Mouse (Mus musculus) hindbrain, embryonic 12.5 days (tissue): ENCODE results near the gene Olfr433. TPM values are rescaled to one million over a fixed set of nuclear protein-coding genes. Genes with fewer than 3 reads are reported as not detected.

Experiments
- ATAC-seq: fragments of 200-750 bp; cut with Nextera tagmentation; 2 replicates; pipeline ENCODE4 v1.8.0; 2017; ENCODE audit warnings: moderate TSS enrichment; ENCODE audit not compliant: low FRiP score
- H3K27ac ChIP-seq: fragments of 300-500 bp; sonication (generic); 2 replicates; pipeline ENCODE4 v1.5.1; 2016; ENCODE audit warnings: mild to moderate bottlenecking
- H3K27me3 ChIP-seq: fragments of 300-500 bp; sonication (generic); 2 replicates; pipeline ENCODE4 v1.6.1; 2016; ENCODE audit warnings: mild to moderate bottlenecking
- H3K36me3 ChIP-seq: fragments of 300-500 bp; sonication (generic); 2 replicates; pipeline ENCODE4 v1.6.1; 2016; ENCODE audit warnings: mild to moderate bottlenecking
- H3K4me1 ChIP-seq: fragments of 300-500 bp; sonication (generic); 2 replicates; pipeline ENCODE4 v1.6.1; 2016
- H3K4me2 ChIP-seq: fragments of 300-500 bp; sonication (generic); replicated peaks from 2 replicates; pipeline ENCODE4 v1.6.1; 2016; ENCODE audit warnings: mild to moderate bottlenecking
- H3K4me3 ChIP-seq: fragments of 300-500 bp; sonication (generic); 2 replicates; pipeline ENCODE4 v1.5.1; 2016; ENCODE audit warnings: mild to moderate bottlenecking
- H3K9ac ChIP-seq: fragments of 300-500 bp; sonication (generic); 2 replicates; pipeline ENCODE4 v1.6.1; 2016; ENCODE audit warnings: mild to moderate bottlenecking, moderate library complexity
- H3K9me3 ChIP-seq: fragments of 300-500 bp; sonication (generic); replicated peaks from 2 replicates; pipeline ENCODE4 v1.6.1; 2016; ENCODE audit warnings: mild to moderate bottlenecking
- WGBS: fragments of 180-500 bp; shearing (Covaris S2); methylation state at CpG from one replicate; pipeline ENCODE4 v1.1.7; 2016; 5-methylcytosine and 5-hydroxymethylcytosine counted together
- polyA plus RNA-seq: library from polyadenylated mRNA; unstranded; fragments of >200 nt; fragmentation: Nextera tagmentation; extraction: Ambion mirVana; gene quantifications from 2 replicates; pipeline ENCODE4 v1.2.1, GENCODE M21; 2016

The Olfr433 gene
- polyA plus RNA-seq, 1 experiment from 2014 or later, result not detected

DNA sequence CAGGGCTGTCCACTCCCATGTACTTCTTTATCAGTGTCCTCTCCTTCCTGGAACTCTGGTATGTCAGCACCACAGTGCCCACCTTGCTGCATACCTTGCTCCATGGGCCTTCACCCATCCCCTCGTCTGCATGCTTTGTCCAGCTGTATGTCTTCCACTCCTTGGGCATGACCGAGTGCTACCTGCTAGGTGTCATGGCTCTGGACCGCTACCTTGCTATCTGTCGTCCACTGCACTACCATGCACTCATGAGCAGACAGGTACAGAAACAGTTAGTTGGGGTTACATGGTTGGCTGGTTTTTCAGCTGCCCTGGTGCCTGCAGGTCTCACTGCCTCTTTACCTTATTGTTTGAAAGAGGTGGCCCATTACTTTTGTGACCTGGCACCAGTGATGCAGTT lies 10.0 kb downstream of the Olfr433 start:
- no peak for ATAC-seq
- no peaks in the 10 kb centered on the region for H3K36me3 ChIP-seq
- H3K9me3 ChIP-seq, result no peaks in the 10 kb centered on the region
- no peak overlapping the region for H3K4me3 ChIP-seq
- 87% methylated on average over 4 of the region's 4 CpGs for WGBS
- H3K9ac ChIP-seq, result no peak overlapping the region
- H3K4me1 ChIP-seq, result no peaks in the 10 kb centered on the region
- no peak overlapping the region for H3K27ac ChIP-seq
- no peak overlapping the region for H3K4me2 ChIP-seq
- no peaks in the 10 kb centered on the region for H3K27me3 ChIP-seq

DNA sequence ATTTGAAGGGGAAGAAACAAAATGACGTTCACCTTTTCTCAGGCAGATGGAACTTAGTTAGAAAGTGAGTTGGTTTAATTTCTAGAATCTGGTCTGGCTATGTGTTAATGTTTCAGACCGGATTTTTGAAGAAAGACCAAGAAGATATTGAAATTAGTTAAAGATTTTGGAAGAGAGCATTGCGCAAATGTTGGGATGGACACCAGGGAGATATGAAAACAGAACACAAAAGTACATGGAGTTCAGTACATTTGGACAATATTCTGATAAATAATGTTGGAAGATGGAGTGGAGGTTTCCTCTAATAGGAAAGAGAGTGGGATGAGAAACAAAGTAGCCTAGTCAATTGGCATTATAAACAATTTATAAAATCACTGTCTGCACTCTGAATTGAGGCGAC lies 11.0 kb downstream of the Olfr433 start:
- no peaks in the 10 kb centered on the region for H3K27me3 ChIP-seq
- H3K27ac ChIP-seq, result no peak overlapping the region
- H3K4me3 ChIP-seq, result no peak overlapping the region
- H3K9me3 ChIP-seq, result no peaks in the 10 kb centered on the region
- no peaks in the 10 kb centered on the region for H3K36me3 ChIP-seq
- ATAC-seq, result no peak
- H3K4me1 ChIP-seq, result no peaks in the 10 kb centered on the region
- WGBS, result 93% methylated on average over 4 of the region's 4 CpGs
- H3K9ac ChIP-seq, result no peak overlapping the region
- H3K4me2 ChIP-seq, result no peak overlapping the region

DNA sequence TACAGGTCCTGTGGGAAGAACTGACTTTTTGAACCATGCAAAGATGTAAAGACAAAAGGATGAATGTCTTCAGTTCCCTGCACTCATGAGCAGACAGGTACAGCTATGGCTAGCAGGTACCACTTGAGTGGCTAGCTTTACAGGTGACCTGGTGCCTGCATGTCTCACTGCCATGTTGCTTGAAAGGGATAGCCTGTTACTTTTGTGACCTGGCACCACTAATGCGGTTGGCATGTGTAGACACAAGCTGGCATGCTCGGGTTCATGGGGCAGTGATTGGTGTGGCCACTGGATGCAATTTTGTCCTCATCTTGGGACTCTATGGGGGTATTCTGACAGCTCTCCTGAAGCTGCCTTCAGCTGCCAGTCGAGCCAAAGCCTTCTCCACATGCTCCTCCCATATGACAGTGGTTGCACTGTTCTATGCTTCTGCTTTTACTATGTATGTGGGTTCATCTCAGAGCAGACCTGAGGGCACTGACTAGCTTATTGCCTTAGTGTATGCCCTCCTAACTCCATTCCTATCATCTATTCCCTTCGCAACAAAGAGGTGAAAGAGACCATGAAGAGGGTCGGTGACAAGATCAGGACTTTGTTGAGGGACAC lies 11.5 kb downstream of the Olfr433 start:
- Histone ChIP-seq H3K4me3 (no peak overlapping the region), H3K36me3 (no peaks in the 10 kb centered on the region), H3K4me1 (no peaks in the 10 kb centered on the region), H3K4me2 (no peak overlapping the region), H3K27ac (no peak overlapping the region), H3K27me3 (no peaks in the 10 kb centered on the region), H3K9ac (no peak overlapping the region), H3K9me3 (no peaks in the 10 kb centered on the region)
- ATAC-seq, result no peak
- WGBS, result 83% methylated on average over 5 of the region's 5 CpGs

GRCm38 (mm10) chr1:174052981-174053380 lies 12.5 kb downstream of the Olfr433 start:
- Histone ChIP-seq H3K36me3 (no peaks in the 10 kb centered on the region), H3K9me3 (no peaks in the 10 kb centered on the region), H3K4me3 (no peak overlapping the region), H3K4me1 (no peaks in the 10 kb centered on the region), H3K9ac (no peak overlapping the region), H3K27ac (no peak overlapping the region), H3K4me2 (no peak overlapping the region), H3K27me3 (no peaks in the 10 kb centered on the region)
- ATAC-seq, result no peak
- 94% methylated on average over 3 of the region's 3 CpGs for WGBS

DNA sequence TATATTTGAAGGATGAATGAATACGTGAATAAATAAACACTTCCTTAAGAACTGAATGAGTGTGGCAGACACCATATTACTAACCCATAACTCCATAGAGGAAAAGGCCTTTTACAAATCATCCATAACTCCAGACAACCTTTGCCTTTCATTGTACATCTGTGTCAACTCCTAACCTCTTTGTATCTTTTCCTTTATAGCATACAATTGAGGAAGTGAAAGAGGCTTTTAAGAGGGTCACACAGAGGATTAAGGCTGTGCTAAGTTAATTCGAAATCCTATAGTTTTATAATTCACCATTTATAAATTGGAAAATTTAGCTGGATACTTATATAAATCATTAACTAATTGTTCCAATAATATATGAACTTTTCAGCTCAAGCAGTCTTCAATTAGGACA lies 14.7 kb downstream of the Olfr433 start:
- no peaks in the 10 kb centered on the region for H3K9me3 ChIP-seq
- no peak overlapping the region for H3K4me3 ChIP-seq
- H3K4me2 ChIP-seq, result no peak overlapping the region
- 87% methylated on average over 2 of the region's 2 CpGs for WGBS
- H3K27me3 ChIP-seq, result no peaks in the 10 kb centered on the region
- no peaks in the 10 kb centered on the region for H3K4me1 ChIP-seq
- H3K36me3 ChIP-seq, result no peaks in the 10 kb centered on the region
- ATAC-seq, result no peak
- no peak overlapping the region for H3K9ac ChIP-seq
- H3K27ac ChIP-seq, result no peak overlapping the region

DNA sequence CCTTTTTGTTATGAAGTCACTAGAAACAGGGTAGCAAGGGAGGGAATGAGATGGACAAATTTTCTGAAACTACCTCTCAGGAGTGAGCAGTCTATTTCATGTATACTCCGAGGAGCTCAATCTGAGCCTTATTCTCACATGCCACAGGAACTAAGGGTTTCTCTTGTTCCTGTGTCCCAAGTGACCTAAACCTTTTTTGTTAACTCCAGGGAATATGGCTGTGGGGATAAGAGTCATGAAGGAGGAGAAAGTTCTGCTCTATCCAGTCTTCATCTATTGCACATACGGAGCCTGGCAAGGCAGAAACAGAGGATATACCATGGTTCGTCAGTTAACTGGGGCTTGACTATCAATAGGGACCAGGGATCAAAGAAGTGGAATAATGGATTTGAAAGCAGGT lies 25.8 kb downstream of the Olfr433 start, which contains the start of gene Olfr430:
Gene Olfr430, plus strand, starts transcription at position 301 of the 400 bp plus-strand sequence.
- no peak for ATAC-seq
- H3K4me3 ChIP-seq, result no peak within 1 kb of the TSS
- H3K4me2 ChIP-seq, result no peak within 1 kb of the TSS
- H3K9ac ChIP-seq, result no peak within 1 kb of the TSS
- no peak within 1 kb of the TSS for H3K27ac ChIP-seq
- no peaks in the 10 kb centered on the region for H3K27me3 ChIP-seq
- H3K36me3 ChIP-seq, result no peaks in the 10 kb centered on the region
- H3K9me3 ChIP-seq, result no peaks in the 10 kb centered on the region
- WGBS, result 90% methylated on average over 3 of the region's 3 CpGs
- no peaks in the 10 kb centered on the region for H3K4me1 ChIP-seq

DNA sequence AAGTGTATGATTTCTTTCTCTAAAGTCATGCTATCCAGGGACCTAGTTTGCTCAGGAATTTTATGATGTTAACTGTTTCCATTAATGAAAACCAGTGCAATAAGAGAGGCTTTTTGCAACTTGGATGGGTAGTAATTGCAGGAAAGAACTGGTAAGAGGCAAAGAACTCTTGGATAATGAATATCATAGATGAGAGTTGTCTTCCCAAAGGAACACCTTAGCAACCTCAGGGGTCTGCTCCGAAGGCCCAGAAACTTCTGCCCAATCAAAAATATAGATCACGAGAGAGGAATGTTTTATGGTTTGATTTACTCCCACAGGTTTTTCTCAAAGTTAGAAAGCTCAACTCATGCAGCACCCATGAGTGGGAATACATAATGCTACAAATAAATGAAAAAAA lies 43.5 kb downstream of the Olfr433 start, which contains the start of gene Olfr429:
Gene Olfr429, plus strand, starts transcription at position 301 of the 400 bp plus-strand sequence.
- H3K36me3 ChIP-seq, result no peaks in the 10 kb centered on the region
- H3K4me2 ChIP-seq, result no peak within 1 kb of the TSS
- no peak for ATAC-seq
- H3K27me3 ChIP-seq, result no peaks in the 10 kb centered on the region
- WGBS, result 90% methylated on average over 2 of the region's 2 CpGs
- no peak within 1 kb of the TSS for H3K9ac ChIP-seq
- H3K9me3 ChIP-seq, result no peaks in the 10 kb centered on the region
- H3K27ac ChIP-seq, result no peak within 1 kb of the TSS
- no peak within 1 kb of the TSS for H3K4me3 ChIP-seq
- no peaks in the 10 kb centered on the region for H3K4me1 ChIP-seq

Other genes with a start within 250 kb of the Olfr433 start
- 0.18 TPM in 1 of 2 replicates, not detected in the other for gene Ifi211, start 127.7 kb upstream of the Olfr433 start, polyA plus RNA-seq
- 0.74 and 0.76 TPM in 2 replicates for gene Mndal, start 98.2 kb upstream of the Olfr433 start, polyA plus RNA-seq
- gene Ifi203, start 98.0 kb upstream of the Olfr433 start, polyA plus RNA-seq, result 0.10 and 0.64 TPM in 2 replicates
- gene Ifi202b, start 58.0 kb upstream of the Olfr433 start, polyA plus RNA-seq, result not detected in 2 replicates
- not detected in 2 replicates for gene Ifi205, start 8.9 kb upstream of the Olfr433 start, polyA plus RNA-seq
- gene Olfr432, start 8.5 kb downstream of the Olfr433 start, polyA plus RNA-seq, result not detected in 2 replicates
- gene Olfr430, start 25.9 kb downstream of the Olfr433 start, polyA plus RNA-seq, result not detected in 2 replicates
- gene Olfr429, start 43.6 kb downstream of the Olfr433 start, polyA plus RNA-seq, result not detected in 2 replicates
- gene Olfr427, start 56.2 kb downstream of the Olfr433 start, polyA plus RNA-seq, result not detected in 2 replicates
- not detected in 2 replicates for gene Olfr231, start 80.5 kb downstream of the Olfr433 start, polyA plus RNA-seq
- gene Olfr424, start 90.8 kb downstream of the Olfr433 start, polyA plus RNA-seq, result not detected in 2 replicates
- not detected in 2 replicates for gene Olfr420, start 114.9 kb downstream of the Olfr433 start, polyA plus RNA-seq
- 1.5 and 1.7 TPM in 2 replicates for gene Spta1, start 132.1 kb downstream of the Olfr433 start, polyA plus RNA-seq
- not detected in 2 replicates for gene Olfr419, start 211.4 kb downstream of the Olfr433 start, polyA plus RNA-seq